Mouse (Mus musculus) liver, adult 2 months (tissue): Measurements from ENCODE around the gene P4ha1.

Experiments used
- CTCF ChIP-seq: fragments of 200-500 bp; IDR thresholded peaks from 2 replicates; pipeline ENCODE4 v1.5.1; 2011; ENCODE audit warnings: low read depth, low read length, control low read depth
- POLR2A ChIP-seq: fragments of 200-500 bp; IDR thresholded peaks from 2 replicates; pipeline ENCODE4 v1.6.1; 2011; ENCODE audit warnings: low read length, control low read depth; ENCODE audit not compliant: insufficient read depth; ENCODE audit errors: extremely low read depth

- no peak for TF ChIP-seq CTCF
- TF ChIP-seq POLR2A, result no peak
Observed at GRCm38 (mm10) chr10:59377906-59378305, 54.8 kb downstream of the P4ha1 start.
